13 mouse cellular contexts compared by ENCODE assay signal in the genomic region with DNA sequence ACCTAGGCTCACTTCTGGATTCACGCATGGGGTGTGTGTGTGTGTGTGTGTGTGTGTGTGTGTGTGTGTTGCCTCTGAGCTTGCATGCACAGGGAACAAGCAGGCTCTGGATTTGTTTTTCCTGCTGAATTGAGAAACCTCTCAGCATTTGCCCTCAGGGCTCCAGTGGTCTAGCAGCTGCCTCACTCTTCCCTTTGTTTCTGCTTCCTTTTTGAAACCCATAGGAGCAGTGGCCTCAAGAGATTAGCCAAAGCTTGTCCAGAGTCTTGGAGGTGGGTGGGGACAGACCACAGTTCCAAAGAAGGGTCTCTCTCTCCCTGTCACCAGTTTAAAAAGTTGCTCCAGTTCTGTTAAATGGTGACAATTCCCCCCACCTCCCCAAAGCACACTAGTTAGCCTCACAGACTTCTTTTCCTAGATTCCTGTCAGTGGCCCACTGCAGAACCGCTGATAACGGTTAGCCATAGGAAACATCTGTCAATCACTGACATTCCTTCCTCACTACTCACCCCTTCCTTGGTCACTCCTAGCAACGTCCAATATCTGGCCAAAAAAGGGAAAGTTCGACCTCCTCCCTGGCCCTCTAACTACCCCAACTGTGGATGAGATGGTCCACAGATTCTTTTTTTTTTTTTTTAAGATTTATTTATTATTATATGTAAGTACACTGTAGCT. TPM values are rescaled to one million over a fixed set of nuclear protein-coding genes. Genes with fewer than 3 reads are reported as not detected.
DNase-seq lines count a peak whose midpoint lies in the region; ATAC-seq and TF ChIP-seq lines count a peak whose summit lies in the region.
"Had no signal": no experiment of that assay in that cellular context is flagged by ENCODE, and none has a peak within 500 bp of the region (broad histone marks: within the 10 kb centered on the region; RNA-seq: fewer than 3 reads in every experiment).

No protein-coding gene starts in this region.

- H3K9me3 ChIP-seq in heart, embryonic 12.5 days (replicated peaks) = 0 out of 2 replicates have a peak, but pooled peaks cover 2% of the 10 kb centered on the region
- H3K9me3 ChIP-seq in embryonic facial prominence, embryonic 10.5 days = no peaks in the 10 kb centered on the region
- H3K9me3 ChIP-seq: forebrain, embryonic 13.5 days; kidney, embryonic 15.5 days had no signal

- no peak for DNase-seq in heart, adult 9 months (ENCODE audit: low spot score in 2 of 2)
- DNase-seq in retina, postnatal 1 day = peak; percentile 22
- no peak for DNase-seq in retina, embryonic 14.5 days (ENCODE audit: low spot score)
- DNase-seq in embryonic facial prominence, embryonic 10.5 days (ENCODE audit: low spot score) = no peak
- no peak for DNase-seq in cerebellum, postnatal 10 days
- DNase-seq in adrenal gland, adult 2 months = no peak
- DNase-seq: lung, adult 18-20 months; thymus, adult 18-20 months had no signal

- H3K36me3 ChIP-seq in heart, embryonic 12.5 days = no peaks in the 10 kb centered on the region
- no peaks in the 10 kb centered on the region for H3K36me3 ChIP-seq in embryonic facial prominence, embryonic 10.5 days (replicated peaks)
- no peaks in the 10 kb centered on the region for H3K36me3 ChIP-seq in myocyte (ENCODE audit: control insufficient read depth, insufficient read depth)
- H3K36me3 ChIP-seq: kidney, embryonic 15.5 days had no signal

- H3K9ac ChIP-seq in heart, embryonic 12.5 days = no peak overlapping the region
- H3K9ac ChIP-seq: forebrain, embryonic 13.5 days; kidney, embryonic 15.5 days had no signal

- H3ac ChIP-seq in myocyte (ENCODE audit: control insufficient read depth, insufficient read length) = no peak overlapping the region

- H3K27ac ChIP-seq in heart, embryonic 12.5 days (ENCODE audit: poor library complexity, severe bottlenecking) = peak overlapping the region; percentile 63
- H3K27ac ChIP-seq in embryonic facial prominence, embryonic 10.5 days (replicated peaks) = peak overlapping the region; percentile 32; the same call in 1 of the 2 replicates
- H3K27ac ChIP-seq: forebrain, embryonic 13.5 days; kidney, embryonic 15.5 days had no signal

- peaks cover 27% of the 10 kb centered on the region for H3K4me1 ChIP-seq in heart, embryonic 12.5 days (replicated peaks)
- H3K4me1 ChIP-seq in embryonic facial prominence, embryonic 10.5 days = peaks cover 34% of the 10 kb centered on the region

- peak; percentile 60 for ATAC-seq in heart, embryonic 12.5 days (ENCODE audit: insufficient number of reproducible peaks, low FRiP score)
- ATAC-seq: forebrain, embryonic 13.5 days had no signal

- no peak overlapping the region for H3K4me3 ChIP-seq in heart, embryonic 12.5 days
- H3K4me3 ChIP-seq in embryonic facial prominence, embryonic 10.5 days = no peak overlapping the region
- H3K4me3 ChIP-seq in myocyte = no peak overlapping the region
- H3K4me3 ChIP-seq: forebrain, embryonic 13.5 days; kidney, embryonic 15.5 days had no signal

- no peaks in the 10 kb centered on the region for H3K79me2 ChIP-seq in myocyte (ENCODE audit: control insufficient read depth, insufficient read depth)

- no peak overlapping the region for H3K4me2 ChIP-seq in heart, embryonic 12.5 days
- H3K4me2 ChIP-seq in myocyte (ENCODE audit: low read depth) = no peak overlapping the region
- H3K4me2 ChIP-seq: forebrain, embryonic 13.5 days; kidney, embryonic 15.5 days had no signal

- TF ChIP-seq POLR2A in myocyte (IDR thresholded peaks at IDR 0.05; ENCODE audit: insufficient read length, low read depth) = no peak

- H3K27me3 ChIP-seq in heart, embryonic 12.5 days (replicated peaks) = no peaks in the 10 kb centered on the region
- no peaks in the 10 kb centered on the region for H3K27me3 ChIP-seq in embryonic facial prominence, embryonic 10.5 days (replicated peaks; ENCODE audit: low read depth, poor library complexity, severe bottlenecking)
- no peaks in the 10 kb centered on the region for H3K27me3 ChIP-seq in myocyte (ENCODE audit: control insufficient read depth, insufficient read depth, insufficient read length)
- H3K27me3 ChIP-seq: CH12.LX; forebrain, embryonic 13.5 days; kidney, embryonic 15.5 days had no signal

- 12% methylated on average over 5 of the region's 5 CpGs for WGBS in heart, embryonic 12.5 days
- 31% methylated on average over 5 of the region's 5 CpGs for WGBS in embryonic facial prominence, embryonic 10.5 days

TF ChIP-seq in myocyte, 11 proteins besides CTCF, POLR2A, EP300 and RAD21:
- no peak for TF ChIP-seq MYOD1 (IDR thresholded peaks at IDR 0.05; ENCODE audit: control insufficient read depth in 1 of 3, insufficient read length in 2 of 3, low read depth in 2 of 3)
- peak; percentile 65 for TF ChIP-seq SRF (IDR thresholded peaks at IDR 0.05; ENCODE audit: control insufficient read depth, insufficient read length, low read depth)

RNA-seq across cellular contexts. Expression of gene Ggta1, which starts 24.1 kb away (rescaled TPM):
- polyA plus RNA-seq in heart, embryonic 12.5 days (2016; fragmentation: Nextera tagmentation; extraction: Ambion mirVana) = 46.5 and 47.1 TPM in 2 replicates
- 6.3 and 8.0 TPM in 2 replicates for polyA plus RNA-seq in embryonic facial prominence, embryonic 10.5 days (2016; fragmentation: Nextera tagmentation; extraction: Ambion mirVana)
- 4.9 TPM for polyA plus RNA-seq in myocyte (2012; fragmentation: generic; extraction: Trizol)
- 10 to 100 TPM; 11.4 to 12.1 TPM for total RNA-seq in adrenal gland, adult 2 months (2021)
- 3.3 and 4.5 TPM in 2 replicates for polyA plus RNA-seq in adrenal gland, adult 2 months (2012; rRNA removed)
